Mouse (Mus musculus): ENCODE measurements around the gene Pde6b. TPM values are rescaled to one million over a fixed set of nuclear protein-coding genes. Genes with fewer than 3 reads are reported as not detected.

Pde6b gene
- total and polyA plus RNA-seq, 2 experiments from 2014 or later = not detected

DNA sequence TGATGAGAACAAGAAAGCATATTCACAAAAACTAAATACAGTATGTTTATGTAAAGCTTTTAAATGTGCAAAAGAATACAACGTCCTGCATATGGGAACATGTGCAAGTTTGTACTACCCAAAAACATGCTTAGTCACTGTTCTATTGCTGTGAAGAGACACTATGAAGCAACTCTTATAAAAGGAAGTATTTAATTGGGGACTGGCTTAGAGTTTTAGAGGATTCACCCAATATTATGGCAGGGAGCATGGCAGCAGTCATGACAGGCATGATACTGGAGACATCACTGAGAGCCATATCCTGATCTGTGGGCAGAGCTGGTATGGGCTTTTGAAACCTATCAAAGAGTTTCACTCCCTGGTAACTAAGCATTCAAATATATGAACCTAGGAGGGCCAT lies 30.3 kb upstream of the Pde6b start:
- Histone ChIP-seq H3K9me3 (ENCODE audit: low read length) (no peaks in the 10 kb centered on the region), H3K27me3 (ENCODE audit: insufficient read depth, low read length) (no peaks in the 10 kb centered on the region), H3K9ac (replicated peaks; ENCODE audit: low read length, poor library complexity, severe bottlenecking) (no peak overlapping the region), H3K4me3 (ENCODE audit: low read depth, low read length) (no peak overlapping the region), H3K4me1 (ENCODE audit: insufficient read depth, low read length) (no peaks in the 10 kb centered on the region), H3K36me3 (ENCODE audit: insufficient read depth, low read length) (no peaks in the 10 kb centered on the region), H3K4me2 (ENCODE audit: low read depth, low read length, poor library complexity, severe bottlenecking) (no peak overlapping the region), H3K27ac (ENCODE audit: low read depth, low read length) (no peak overlapping the region)
- ATAC-seq (ENCODE audit: low FRiP score) (no peak), DNase-seq (ENCODE audit: low spot score) (no peak)
- WGBS = 96% methylated on average over 1 of the region's 1 CpGs
- TF ChIP-seq CTCF (IDR thresholded peaks at IDR 0.05) = no peak

DNA sequence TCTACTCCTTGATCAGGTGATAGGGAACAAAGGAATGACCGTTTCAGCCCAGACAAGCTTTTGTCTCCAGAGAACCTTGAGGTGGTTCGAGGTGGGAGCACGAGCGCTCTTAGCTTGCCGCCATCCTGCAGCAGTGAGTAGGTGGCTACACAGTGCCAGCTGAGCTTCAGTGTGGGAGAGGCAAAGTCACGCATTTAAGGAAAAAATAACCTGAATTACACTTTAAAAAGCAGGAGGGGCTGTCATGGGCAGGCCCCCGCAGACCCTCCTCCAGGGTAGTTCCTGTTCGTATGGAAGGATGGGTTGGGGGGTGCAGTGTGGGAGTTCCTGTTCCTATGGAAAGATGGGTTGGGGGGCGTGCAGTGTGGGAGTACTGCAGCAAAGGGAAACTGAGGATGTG lies 28.7 kb upstream of the Pde6b start:
- Histone ChIP-seq H3K4me1 (ENCODE audit: insufficient read depth, low read length) (no peaks in the 10 kb centered on the region), H3K4me2 (ENCODE audit: low read depth, low read length, poor library complexity, severe bottlenecking) (no peak overlapping the region), H3K36me3 (ENCODE audit: insufficient read depth, low read length) (no peaks in the 10 kb centered on the region), H3K9me3 (ENCODE audit: low read length) (no peaks in the 10 kb centered on the region), H3K4me3 (ENCODE audit: low read depth, low read length) (no peak overlapping the region), H3K27me3 (ENCODE audit: insufficient read depth, low read length) (peaks cover 1% of the 10 kb centered on the region; the same call in 1 of the 2 replicates), H3K9ac (replicated peaks; ENCODE audit: low read length, poor library complexity, severe bottlenecking) (no peak overlapping the region), H3K27ac (ENCODE audit: low read depth, low read length) (no peak overlapping the region)
- ATAC-seq (ENCODE audit: low FRiP score) (no peak), DNase-seq (ENCODE audit: low spot score) (no peak)
- WGBS = 91% methylated on average over 9 of the region's 9 CpGs
- TF ChIP-seq CTCF (IDR thresholded peaks at IDR 0.05) = no peak

DNA sequence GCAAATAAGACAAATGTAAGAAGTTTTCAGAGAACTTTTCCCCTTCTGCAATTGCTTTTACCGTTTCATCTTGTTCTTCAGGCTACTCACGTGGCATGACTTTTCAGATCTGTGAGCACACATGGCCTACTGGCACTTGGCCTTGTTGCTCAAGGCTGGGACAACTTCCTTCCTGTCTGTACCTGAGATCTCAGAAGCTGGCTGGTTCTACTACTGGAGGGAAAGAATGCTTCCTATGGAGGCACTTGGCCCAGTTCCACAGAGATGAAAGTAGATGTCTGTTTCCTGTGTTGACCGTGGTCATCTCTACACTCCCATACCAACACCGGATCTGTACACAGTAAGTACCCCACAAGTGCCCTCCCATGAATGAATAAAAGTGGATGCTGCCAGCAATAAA lies 28.0 kb upstream of the Pde6b start:
- no peak for TF ChIP-seq CTCF (IDR thresholded peaks at IDR 0.05)
- H3K9me3 ChIP-seq (ENCODE audit: low read length) = no peaks in the 10 kb centered on the region
- WGBS = 95% methylated on average over 4 of the region's 4 CpGs
- H3K4me1 ChIP-seq (ENCODE audit: insufficient read depth, low read length) = peaks cover 2% of the 10 kb centered on the region; the same call in 1 of the 2 replicates
- DNase-seq (ENCODE audit: low spot score) (no peak), ATAC-seq (ENCODE audit: low FRiP score) (no peak)
- H3K36me3 ChIP-seq (ENCODE audit: insufficient read depth, low read length) = no peaks in the 10 kb centered on the region
- H3K4me2 ChIP-seq (ENCODE audit: low read depth, low read length, poor library complexity, severe bottlenecking) = no peak overlapping the region
- H3K9ac ChIP-seq (replicated peaks; ENCODE audit: low read length, poor library complexity, severe bottlenecking) = no peak overlapping the region
- H3K27me3 ChIP-seq (ENCODE audit: insufficient read depth, low read length) = peaks cover 8% of the 10 kb centered on the region; the same call in 1 of the 2 replicates
- no peak overlapping the region for H3K27ac ChIP-seq (ENCODE audit: low read depth, low read length)
- no peak overlapping the region for H3K4me3 ChIP-seq (ENCODE audit: low read depth, low read length)

DNA sequence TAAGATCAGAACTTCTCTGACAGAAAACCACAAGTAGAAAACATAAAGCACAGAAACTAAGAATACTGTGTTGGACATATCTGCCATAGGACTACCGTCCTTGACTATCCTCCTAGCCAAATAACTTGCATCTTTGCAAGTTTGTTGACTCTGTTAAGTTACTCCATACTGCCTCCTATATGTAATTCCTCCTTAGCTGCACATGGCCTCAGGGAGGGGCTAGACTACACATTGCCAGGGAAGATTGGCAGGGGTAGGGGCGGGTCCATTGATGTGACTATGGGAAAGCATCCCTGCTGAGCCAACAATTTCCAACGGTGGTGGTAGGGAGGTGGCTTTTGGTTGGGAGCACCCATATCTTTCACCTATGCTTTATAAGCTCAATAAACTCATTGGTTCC lies 25.9 kb upstream of the Pde6b start:
- H3K27me3 ChIP-seq (ENCODE audit: insufficient read depth, low read length) = peaks cover 10% of the 10 kb centered on the region; the same call in 1 of the 2 replicates
- H3K4me3 ChIP-seq (ENCODE audit: low read depth, low read length) = no peak overlapping the region
- no peak overlapping the region for H3K4me2 ChIP-seq (ENCODE audit: low read depth, low read length, poor library complexity, severe bottlenecking)
- ATAC-seq (ENCODE audit: low FRiP score) (no peak), DNase-seq (ENCODE audit: low spot score) (peak; percentile 37)
- no peak overlapping the region for H3K27ac ChIP-seq (ENCODE audit: low read depth, low read length)
- peaks cover 7% of the 10 kb centered on the region; the same call in 1 of the 2 replicates for H3K4me1 ChIP-seq (ENCODE audit: insufficient read depth, low read length)
- H3K9me3 ChIP-seq (ENCODE audit: low read length) = no peaks in the 10 kb centered on the region
- no peak overlapping the region for H3K9ac ChIP-seq (replicated peaks; ENCODE audit: low read length, poor library complexity, severe bottlenecking)
- WGBS = 32% methylated on average over 3 of the region's 3 CpGs
- peak; percentile 50 for TF ChIP-seq CTCF (IDR thresholded peaks at IDR 0.05)
- no peaks in the 10 kb centered on the region for H3K36me3 ChIP-seq (ENCODE audit: insufficient read depth, low read length)

DNA sequence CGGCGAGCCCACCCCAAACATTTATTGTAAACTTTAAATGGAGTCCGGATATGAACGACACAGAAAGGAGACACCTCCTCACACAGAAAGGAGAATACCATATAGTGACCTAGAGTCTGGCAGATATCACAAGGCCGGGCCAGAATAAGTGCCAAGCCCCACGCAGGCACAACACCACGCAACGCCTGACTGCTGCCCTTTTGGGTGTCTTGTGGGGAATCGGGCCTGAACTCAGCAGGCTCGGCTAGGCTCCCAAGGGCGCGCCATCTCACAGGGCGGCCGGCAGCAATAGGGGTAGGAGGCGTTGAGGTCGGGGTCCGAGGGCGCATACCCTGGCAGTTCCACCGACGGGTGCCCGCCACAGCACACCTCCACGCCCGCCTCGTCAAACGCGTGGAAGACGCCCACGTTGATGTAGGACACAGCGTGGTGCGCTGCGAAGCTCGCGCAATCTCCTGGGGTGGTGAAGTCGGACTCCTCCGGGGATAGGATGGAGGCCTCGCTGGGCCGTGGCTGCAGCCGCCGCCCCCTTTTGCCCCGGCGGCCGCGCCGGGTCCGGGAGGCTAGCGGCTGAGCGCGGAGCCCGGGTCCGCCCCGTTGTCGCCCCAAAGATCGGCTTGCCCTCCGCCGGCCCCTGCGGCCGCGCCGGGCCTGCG lies 21.7 kb upstream of the Pde6b start:
- 2% methylated on average over 60 of the region's 60 CpGs for WGBS
- Histone ChIP-seq H3K4me2 (ENCODE audit: low read depth, low read length, poor library complexity, severe bottlenecking) (peak overlapping the region; percentile 71), H3K27me3 (ENCODE audit: insufficient read depth, low read length) (peaks cover 23% of the 10 kb centered on the region), H3K4me1 (ENCODE audit: insufficient read depth, low read length) (peaks cover 7% of the 10 kb centered on the region), H3K9ac (replicated peaks; ENCODE audit: low read length, poor library complexity, severe bottlenecking) (peak overlapping the region; percentile 73), H3K36me3 (ENCODE audit: insufficient read depth, low read length) (no peaks in the 10 kb centered on the region), H3K4me3 (ENCODE audit: low read depth, low read length) (peak overlapping the region; percentile 70), H3K27ac (ENCODE audit: low read depth, low read length) (no peak overlapping the region), H3K9me3 (ENCODE audit: low read length) (no peaks in the 10 kb centered on the region)
- ATAC-seq (ENCODE audit: low FRiP score) (peak; percentile 4; the same call in 1 of the 2 replicates), DNase-seq (ENCODE audit: low spot score) (no peak)
- no peak for TF ChIP-seq CTCF (IDR thresholded peaks at IDR 0.05)

DNA sequence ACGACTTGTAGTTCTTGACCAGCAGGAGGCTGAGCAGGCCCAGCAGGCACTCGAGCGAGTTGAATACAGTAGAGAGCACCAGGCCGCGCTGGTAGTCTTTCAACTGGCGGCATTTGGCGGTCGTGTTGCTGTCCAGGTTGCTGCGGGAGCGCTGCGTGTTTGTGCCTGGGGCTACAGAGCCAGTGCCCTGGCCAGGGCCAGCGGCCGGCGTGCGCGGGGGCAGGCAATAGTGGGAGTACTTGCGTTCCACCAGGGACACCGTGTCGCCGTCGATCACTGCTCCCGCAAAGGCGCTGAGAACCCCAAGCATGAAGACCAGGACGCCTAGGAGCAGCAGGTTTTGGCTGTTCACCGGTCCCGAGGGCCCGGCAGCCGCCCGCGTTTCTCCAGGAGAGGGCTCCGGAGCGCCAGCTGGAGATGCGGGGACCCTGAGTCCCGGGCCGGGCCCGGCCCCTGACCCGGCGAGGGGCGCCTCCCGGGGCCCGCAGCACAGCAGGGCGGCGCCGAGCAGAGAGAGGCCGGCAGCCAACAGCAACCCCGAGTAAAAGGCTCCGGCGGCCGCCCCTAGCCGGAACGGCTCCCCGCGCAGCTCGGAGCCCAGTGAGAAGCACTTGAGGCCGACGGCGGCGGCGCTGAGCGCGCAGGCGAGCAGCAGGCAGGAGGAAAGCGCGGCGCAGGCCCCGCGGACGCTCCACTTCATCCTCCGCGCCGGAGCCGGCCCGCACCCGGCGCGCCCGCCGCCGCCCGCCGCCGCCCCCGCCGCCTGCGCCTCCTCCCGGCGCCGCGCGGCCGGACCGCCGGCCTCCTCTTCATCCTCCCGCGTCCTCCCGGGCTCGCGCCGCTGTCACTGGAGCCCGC lies 21.0 kb upstream of the Pde6b start:
- peak overlapping the region; percentile 73 for H3K9ac ChIP-seq (replicated peaks; ENCODE audit: low read length, poor library complexity, severe bottlenecking)
- DNase-seq (ENCODE audit: low spot score) (peak; percentile 39), ATAC-seq (ENCODE audit: low FRiP score) (peak; percentile 54)
- TF ChIP-seq CTCF (IDR thresholded peaks at IDR 0.05) = 0 out of 2 replicates have a peak, but pooled peaks have one; percentile 18
- peaks cover 7% of the 10 kb centered on the region for H3K4me1 ChIP-seq (ENCODE audit: insufficient read depth, low read length)
- 0% methylated on average over 54 of the region's 100 CpGs for WGBS
- H3K36me3 ChIP-seq (ENCODE audit: insufficient read depth, low read length) = no peaks in the 10 kb centered on the region
- peak overlapping the region; percentile 70 for H3K4me3 ChIP-seq (ENCODE audit: low read depth, low read length)
- H3K27ac ChIP-seq (ENCODE audit: low read depth, low read length) = peak overlapping the region; percentile 51
- peaks cover 25% of the 10 kb centered on the region for H3K27me3 ChIP-seq (ENCODE audit: insufficient read depth, low read length)
- no peaks in the 10 kb centered on the region for H3K9me3 ChIP-seq (ENCODE audit: low read length)
- peak overlapping the region; percentile 71 for H3K4me2 ChIP-seq (ENCODE audit: low read depth, low read length, poor library complexity, severe bottlenecking)
